Mouse (Mus musculus): ENCODE data around the gene Ssx2ip. TPM values are rescaled to one million over a fixed set of nuclear protein-coding genes. Genes with fewer than 3 reads are reported as not detected.
A peak's percentile ranks its signal among the peaks of the same experiment; 100 is the strongest.

Gene Ssx2ip
- polyA plus RNA-seq, 1 experiment from 2014 or later, result 21.6 TPM

DNA sequence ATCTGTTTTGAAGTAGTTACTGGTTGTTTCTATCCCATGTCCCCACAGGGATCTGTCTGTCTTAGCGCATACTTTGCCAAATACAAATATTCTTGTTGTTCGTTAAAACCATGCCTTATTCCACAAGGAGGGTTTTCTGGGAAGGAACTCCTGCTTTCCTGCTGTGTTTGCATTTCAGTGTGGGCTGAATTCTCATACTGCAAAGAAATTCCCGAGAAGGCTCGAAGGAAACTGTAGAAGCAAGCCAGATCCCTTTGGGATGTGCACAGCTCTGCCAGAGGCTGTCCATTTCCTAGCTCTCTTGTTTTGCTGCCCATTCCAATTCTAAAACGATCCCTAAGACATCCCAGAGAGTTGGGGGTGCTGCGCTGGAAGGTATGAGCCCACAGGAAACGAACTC, 36.0 kb downstream of the Ssx2ip start:
- ATAC-seq (ENCODE audit: low FRiP score, low read depth), result no peak
- no peak overlapping the region for H3K4me3 ChIP-seq
- no peak overlapping the region for H3K9ac ChIP-seq
- H3K27me3 ChIP-seq (replicated peaks), result no peaks in the 10 kb centered on the region
- H3K4me2 ChIP-seq (replicated peaks), result no peak overlapping the region
- WGBS, result 90% methylated on average over 7 of the region's 7 CpGs
- peaks cover 48% of the 10 kb centered on the region for H3K36me3 ChIP-seq
- H3K4me1 ChIP-seq, result no peaks in the 10 kb centered on the region
- no peak overlapping the region for H3K27ac ChIP-seq
- H3K9me3 ChIP-seq, result no peaks in the 10 kb centered on the region

GRCm38 (mm10) chr3:146442484-146442883, 38.0 kb downstream of the Ssx2ip start:
- H3K9ac ChIP-seq, result no peak overlapping the region
- H3K4me3 ChIP-seq, result no peak overlapping the region
- peaks cover 29% of the 10 kb centered on the region for H3K36me3 ChIP-seq
- H3K27ac ChIP-seq, result no peak overlapping the region
- no peak for ATAC-seq (ENCODE audit: low FRiP score, low read depth)
- H3K4me2 ChIP-seq (replicated peaks), result no peak overlapping the region
- no peaks in the 10 kb centered on the region for H3K9me3 ChIP-seq
- H3K27me3 ChIP-seq (replicated peaks), result no peaks in the 10 kb centered on the region
- 96% methylated on average over 7 of the region's 7 CpGs for whole genome bisulfite sequencing
- H3K4me1 ChIP-seq, result no peaks in the 10 kb centered on the region

- H3K9me3 ChIP-seq, result no peaks in the 10 kb centered on the region
- no peaks in the 10 kb centered on the region for H3K27me3 ChIP-seq (replicated peaks)
- H3K4me3 ChIP-seq, result no peak overlapping the region
- no peaks in the 10 kb centered on the region for H3K4me1 ChIP-seq
- no peak overlapping the region for H3K27ac ChIP-seq
- H3K9ac ChIP-seq, result no peak overlapping the region
- no peak for ATAC-seq (ENCODE audit: low FRiP score, low read depth)
- H3K36me3 ChIP-seq, result peaks cover 26% of the 10 kb centered on the region
- H3K4me2 ChIP-seq (replicated peaks), result no peak overlapping the region
- 95% methylated on average over 8 of the region's 8 CpGs for WGBS
These were observed 38.5 kb downstream of the Ssx2ip start for GRCm38 (mm10) chr3:146442936-146443335.

GRCm38 (mm10) chr3:146443380-146443779, 38.9 kb downstream of the Ssx2ip start:
- H3K27me3 ChIP-seq (replicated peaks), result no peaks in the 10 kb centered on the region
- H3K4me1 ChIP-seq, result no peaks in the 10 kb centered on the region
- no peak overlapping the region for H3K4me3 ChIP-seq
- peaks cover 22% of the 10 kb centered on the region for H3K36me3 ChIP-seq
- no peaks in the 10 kb centered on the region for H3K9me3 ChIP-seq
- WGBS, result 95% methylated on average over 7 of the region's 7 CpGs
- no peak overlapping the region for H3K27ac ChIP-seq
- H3K4me2 ChIP-seq (replicated peaks), result no peak overlapping the region
- no peak overlapping the region for H3K9ac ChIP-seq
- ATAC-seq (ENCODE audit: low FRiP score, low read depth), result no peak

DNA sequence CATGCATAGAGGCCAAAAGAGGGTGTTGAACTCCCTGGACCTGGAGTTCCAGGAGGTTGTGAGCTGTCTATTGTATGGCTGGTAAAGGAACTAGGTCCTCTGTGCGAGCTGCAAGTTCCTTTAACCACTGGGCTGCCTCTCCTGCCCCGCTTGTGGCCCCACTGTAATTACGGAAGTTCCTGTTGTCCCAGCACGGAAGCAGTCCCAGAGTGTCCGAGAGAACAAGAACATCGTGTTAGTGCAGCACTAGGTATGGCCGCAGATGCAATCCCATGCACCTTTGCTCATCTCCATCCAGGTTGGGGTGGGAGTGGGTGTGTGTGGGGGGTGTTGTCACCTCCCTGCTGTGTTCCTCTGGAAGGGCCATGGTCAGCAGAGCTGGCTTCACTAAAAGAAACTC, 40.4 kb downstream of the Ssx2ip start:
- Histone ChIP-seq H3K27ac (no peak overlapping the region), H3K36me3 (peaks cover 16% of the 10 kb centered on the region), H3K27me3 (replicated peaks) (no peaks in the 10 kb centered on the region), H3K4me2 (replicated peaks) (no peak overlapping the region), H3K9ac (no peak overlapping the region), H3K4me3 (no peak overlapping the region), H3K9me3 (no peaks in the 10 kb centered on the region), H3K4me1 (no peaks in the 10 kb centered on the region)
- no peak for ATAC-seq (ENCODE audit: low FRiP score, low read depth)
- WGBS, result 94% methylated on average over 7 of the region's 7 CpGs

DNA sequence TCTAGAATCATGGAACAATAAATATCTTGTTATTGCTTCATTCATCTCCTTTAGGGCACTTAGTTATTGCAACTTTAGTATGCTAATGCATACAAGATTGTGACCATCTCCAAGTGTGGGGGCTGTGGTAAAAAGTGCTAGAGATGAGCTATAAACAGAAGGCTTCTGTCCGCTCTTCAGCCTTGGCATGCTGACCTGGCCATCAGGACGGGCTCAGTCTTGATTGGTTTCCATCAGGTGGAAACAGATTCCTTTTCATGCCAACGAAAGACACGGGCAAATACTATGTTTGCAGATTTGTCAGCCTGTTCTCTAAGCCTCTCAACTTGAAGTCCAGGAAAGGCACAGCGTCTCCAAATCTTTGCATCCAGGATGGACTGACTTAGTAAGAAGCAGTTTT, 42.7 kb downstream of the Ssx2ip start:
- Histone ChIP-seq H3K4me1 (no peaks in the 10 kb centered on the region; the same call in 1 of the 2 replicates), H3K9me3 (no peaks in the 10 kb centered on the region), H3K4me3 (no peak overlapping the region), H3K9ac (no peak overlapping the region), H3K36me3 (peaks cover 5% of the 10 kb centered on the region), H3K4me2 (replicated peaks) (no peak overlapping the region), H3K27me3 (replicated peaks) (no peaks in the 10 kb centered on the region), H3K27ac (no peak overlapping the region)
- no peak for ATAC-seq (ENCODE audit: low FRiP score, low read depth)
- WGBS, result 94% methylated on average over 5 of the region's 5 CpGs

DNA sequence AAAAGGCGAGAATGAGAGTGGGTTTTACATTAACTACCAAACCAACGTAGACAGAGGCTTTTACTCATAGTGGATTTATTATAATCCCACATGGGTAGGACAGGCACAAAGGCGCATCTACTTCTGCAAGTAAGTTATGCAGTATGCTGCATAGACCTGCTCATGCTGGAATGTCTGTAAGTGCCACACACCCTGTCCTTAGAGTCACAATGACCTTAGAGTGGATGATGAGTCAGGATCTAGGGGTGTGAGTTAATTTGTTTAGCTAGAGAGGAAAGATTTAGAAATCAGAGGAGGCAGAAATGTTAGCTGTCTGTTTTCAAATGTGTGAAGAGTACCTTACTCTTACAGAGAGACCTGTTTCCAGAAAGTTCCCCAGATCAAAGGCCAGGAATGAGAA, 43.2 kb downstream of the Ssx2ip start:
- no peak overlapping the region for H3K27ac ChIP-seq
- H3K36me3 ChIP-seq, result peaks cover 4% of the 10 kb centered on the region; the same call in 1 of the 2 replicates
- ATAC-seq (ENCODE audit: low FRiP score, low read depth), result no peak
- no peaks in the 10 kb centered on the region; the same call in 1 of the 2 replicates for H3K4me1 ChIP-seq
- H3K4me2 ChIP-seq (replicated peaks), result no peak overlapping the region
- 88% methylated on average over 3 of the region's 3 CpGs for WGBS
- H3K4me3 ChIP-seq, result no peak overlapping the region
- H3K27me3 ChIP-seq (replicated peaks), result no peaks in the 10 kb centered on the region
- no peak overlapping the region for H3K9ac ChIP-seq
- no peaks in the 10 kb centered on the region for H3K9me3 ChIP-seq

GRCm38 (mm10) chr3:146448372-146448771, 43.9 kb downstream of the Ssx2ip start:
- peaks cover 3% of the 10 kb centered on the region; the same call in 1 of the 2 replicates for H3K36me3 ChIP-seq
- no peaks in the 10 kb centered on the region; the same call in 1 of the 2 replicates for H3K4me1 ChIP-seq
- H3K27me3 ChIP-seq (replicated peaks), result no peaks in the 10 kb centered on the region
- H3K4me3 ChIP-seq, result no peak overlapping the region
- H3K9me3 ChIP-seq, result no peaks in the 10 kb centered on the region
- H3K9ac ChIP-seq, result no peak overlapping the region
- H3K27ac ChIP-seq, result no peak overlapping the region
- H3K4me2 ChIP-seq (replicated peaks), result no peak overlapping the region
- 90% methylated on average over 10 of the region's 10 CpGs for WGBS
- no peak for ATAC-seq (ENCODE audit: low FRiP score, low read depth)

- Histone ChIP-seq H3K4me3 (no peak overlapping the region), H3K9ac (no peak overlapping the region), H3K4me1 (no peaks in the 10 kb centered on the region; the same call in 1 of the 2 replicates), H3K4me2 (replicated peaks) (no peak overlapping the region), H3K9me3 (no peaks in the 10 kb centered on the region), H3K27me3 (replicated peaks) (no peaks in the 10 kb centered on the region), H3K36me3 (no peaks in the 10 kb centered on the region; the same call in 1 of the 2 replicates), H3K27ac (no peak overlapping the region)
- WGBS, result 79% methylated on average over 6 of the region's 6 CpGs
- no peak for ATAC-seq (ENCODE audit: low FRiP score, low read depth)
These were observed 44.5 kb downstream of the Ssx2ip start for GRCm38 (mm10) chr3:146448969-146449368.

DNA sequence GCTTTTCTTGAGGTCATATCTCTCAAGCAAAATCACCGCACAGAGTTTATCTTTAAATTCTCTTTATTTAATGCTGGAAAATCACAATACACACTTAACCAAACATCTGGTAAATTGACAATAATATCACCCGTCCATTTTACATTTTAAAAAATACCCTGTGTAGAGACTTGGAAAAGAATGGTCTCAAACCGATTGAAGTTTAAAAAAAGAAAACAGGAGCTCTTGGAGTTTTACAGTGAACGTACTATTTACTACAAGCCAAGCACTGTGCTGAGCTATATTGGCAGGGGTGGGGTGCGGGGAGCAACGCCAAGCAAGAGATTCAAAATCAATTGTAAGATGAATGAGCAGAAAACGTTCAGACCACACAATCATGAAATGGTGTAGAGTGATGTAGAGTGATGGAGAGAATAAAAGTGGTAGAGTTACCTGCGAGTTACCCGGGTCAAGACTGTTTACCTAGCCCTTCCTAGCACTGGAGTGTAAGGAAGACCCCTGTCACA, 45.4 kb downstream of the Ssx2ip start, which contains the start of gene Ctbs:
Ctbs (plus strand) TSS at position 51 of the 506 bp plus-strand sequence.
- peak; percentile 42; the same call in 1 of the 2 replicates for ATAC-seq (ENCODE audit: low FRiP score, low read depth)
- no peak within 1 kb of the TSS for H3K27ac ChIP-seq
- H3K4me1 ChIP-seq, result no peaks in the 10 kb centered on the region; the same call in 1 of the 2 replicates
- no peaks in the 10 kb centered on the region for H3K27me3 ChIP-seq (replicated peaks)
- no peaks in the 10 kb centered on the region; the same call in 1 of the 2 replicates for H3K36me3 ChIP-seq
- no peaks in the 10 kb centered on the region for H3K9me3 ChIP-seq
- peak within 1 kb of the TSS; percentile 36 for H3K4me3 ChIP-seq
- peak within 1 kb of the TSS; percentile 47 for H3K9ac ChIP-seq
- peak within 1 kb of the TSS; percentile 54 for H3K4me2 ChIP-seq (replicated peaks)
- 55% methylated on average over 9 of the region's 9 CpGs for WGBS

DNA sequence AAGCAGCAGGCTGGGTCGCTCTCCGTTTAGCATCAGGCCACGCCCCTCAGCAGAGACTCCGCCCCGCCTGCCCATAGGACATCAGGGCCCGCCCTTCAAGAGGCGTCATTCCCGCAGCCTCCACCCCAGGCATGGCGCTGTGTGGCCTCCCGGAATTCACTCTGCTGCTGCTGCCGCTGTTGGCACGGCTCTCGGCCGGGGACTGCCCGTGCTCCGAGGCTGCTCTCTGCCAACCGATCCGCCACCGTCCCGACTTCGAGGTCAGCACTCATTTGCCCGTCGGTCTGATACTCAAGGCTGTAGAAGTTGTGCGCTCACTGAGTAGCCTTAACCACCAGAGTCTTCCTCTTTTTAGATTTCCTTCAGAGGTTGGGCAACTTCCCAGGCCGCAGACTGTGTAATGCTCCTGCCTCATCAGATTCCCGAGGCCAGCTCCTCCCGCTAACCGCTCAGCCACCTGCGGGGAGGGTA, 46.0 kb downstream of the Ssx2ip start:
- ATAC-seq (ENCODE audit: low FRiP score, low read depth), result peak; percentile 99
- peak overlapping the region; percentile 54 for H3K4me2 ChIP-seq (replicated peaks)
- H3K4me3 ChIP-seq, result peak overlapping the region; percentile 36
- H3K27me3 ChIP-seq (replicated peaks), result no peaks in the 10 kb centered on the region
- no peaks in the 10 kb centered on the region; the same call in 1 of the 2 replicates for H3K36me3 ChIP-seq
- H3K27ac ChIP-seq, result no peak overlapping the region
- H3K4me1 ChIP-seq, result no peaks in the 10 kb centered on the region; the same call in 1 of the 2 replicates
- no peaks in the 10 kb centered on the region for H3K9me3 ChIP-seq
- H3K9ac ChIP-seq, result peak overlapping the region; percentile 47
- WGBS, result under 1% methylated on average over 29 of the region's 29 CpGs

DNA sequence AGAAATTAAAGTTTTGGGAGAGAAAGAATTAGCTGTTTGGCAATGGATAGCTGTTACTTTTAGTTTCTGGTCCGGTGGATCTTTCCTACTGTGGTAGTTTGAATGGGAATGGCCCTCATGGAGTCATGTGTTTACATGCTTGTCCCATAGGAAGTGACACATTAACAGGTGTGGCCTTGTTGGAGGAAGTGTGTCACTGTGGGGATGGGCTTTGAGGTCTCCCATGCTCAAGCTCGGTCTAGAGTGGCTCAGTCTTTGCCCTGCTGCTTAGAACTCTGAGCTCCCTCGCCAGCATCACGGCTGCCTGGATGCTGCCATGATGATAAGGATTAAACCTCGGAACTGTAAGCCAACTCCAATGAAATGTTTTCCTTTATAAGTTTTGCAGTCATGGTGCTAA, 46.9 kb downstream of the Ssx2ip start:
- Histone ChIP-seq H3K27ac (no peak overlapping the region), H3K27me3 (replicated peaks) (no peaks in the 10 kb centered on the region), H3K4me3 (no peak overlapping the region), H3K4me1 (no peaks in the 10 kb centered on the region; the same call in 1 of the 2 replicates), H3K4me2 (replicated peaks) (peak overlapping the region; percentile 54; the same call in 1 of the 2 replicates), H3K36me3 (no peaks in the 10 kb centered on the region), H3K9me3 (no peaks in the 10 kb centered on the region), H3K9ac (no peak overlapping the region)
- 87% methylated on average over 5 of the region's 5 CpGs for WGBS
- ATAC-seq (ENCODE audit: low FRiP score, low read depth), result no peak

GRCm38 (mm10) chr3:146462939-146463338, 58.5 kb downstream of the Ssx2ip start:
- H3K9ac ChIP-seq, result no peak overlapping the region
- no peaks in the 10 kb centered on the region for H3K36me3 ChIP-seq
- no peak overlapping the region for H3K27ac ChIP-seq
- WGBS, result 63% methylated on average over 2 of the region's 2 CpGs
- H3K4me2 ChIP-seq (replicated peaks), result no peak overlapping the region
- no peak for ATAC-seq (ENCODE audit: low FRiP score, low read depth)
- no peaks in the 10 kb centered on the region for H3K9me3 ChIP-seq
- no peaks in the 10 kb centered on the region for H3K4me1 ChIP-seq
- H3K27me3 ChIP-seq (replicated peaks), result no peaks in the 10 kb centered on the region
- no peak overlapping the region for H3K4me3 ChIP-seq
